Mouse (Mus musculus) MEL (cell line): ENCODE data around the gene Stk32b. TPM values are rescaled to one million over a fixed set of nuclear protein-coding genes. Genes with fewer than 3 reads are reported as not detected.

Experiments
- DNase-seq: peaks from one replicate; pipeline ENCODE4 v3.0.0; 2011; ENCODE audit warnings: low read depth, low spot score
- H3K27ac ChIP-seq: 2 replicates; pipeline ENCODE4 v1.5.1; 2012; ENCODE audit warnings: low read depth, mild to moderate bottlenecking, control low read depth, low read length, moderate library complexity; ENCODE audit not compliant: control insufficient read depth
- H3K27me3 ChIP-seq, 2 experiments: fragments of 150-350 bp in 1 of 2; sonication (generic) in 1 of 2; 2 replicates each; pipeline ENCODE4 v1.6.1; 2012; ENCODE audit warnings: low read length in 2 of 2, mild to moderate bottlenecking in 2 of 2, improper control_type of control experiment in 1 of 2, moderate library complexity in 1 of 2; ENCODE audit not compliant: insufficient read depth in 2 of 2, control insufficient read depth in 1 of 2
- H3K36me3 ChIP-seq, 2 experiments: 2 replicates each; pipeline ENCODE4 v1.6.1; 2012 to 2014; ENCODE audit warnings: low read length in 2 of 2, improper control_type of control experiment in 1 of 2, inconsistent platforms in 1 of 2, mild to moderate bottlenecking in 1 of 2; ENCODE audit not compliant: insufficient read depth in 2 of 2, control insufficient read depth in 1 of 2
- H3K4me1 ChIP-seq, 2 experiments: fragments of 150-350 bp in 1 of 2; sonication (generic) in 1 of 2; 2 replicates each; pipeline ENCODE4 v1.6.1; 2012; ENCODE audit warnings: low read length in 2 of 2, improper control_type of control experiment in 1 of 2, mild to moderate bottlenecking in 1 of 2; ENCODE audit not compliant: insufficient read depth in 2 of 2, control insufficient read depth in 1 of 2
- H3K4me3 ChIP-seq, 2 experiments: fragments of 150-350 bp in 1 of 2; sonication (generic) in 1 of 2; 2 replicates each; pipeline ENCODE4 v1.5.1; 2012; ENCODE audit warnings: low read depth in 2 of 2, low read length in 2 of 2, mild to moderate bottlenecking in 2 of 2, moderate library complexity in 2 of 2, control low read depth in 1 of 2, improper control_type of control experiment in 1 of 2; ENCODE audit not compliant: control insufficient read depth in 1 of 2, insufficient read depth in 1 of 2
- H3K79me2 ChIP-seq: 2 replicates; pipeline ENCODE4 v1.6.1; 2012; ENCODE audit warnings: mild to moderate bottlenecking, low read length, moderate library complexity; ENCODE audit not compliant: control insufficient read depth, poor library complexity, insufficient read depth
- H3K9ac ChIP-seq: 2 replicates; pipeline ENCODE4 v1.6.1; 2012; ENCODE audit warnings: low read depth, mild to moderate bottlenecking, control low read depth, low read length, moderate library complexity; ENCODE audit not compliant: control insufficient read depth, poor library complexity, severe bottlenecking
- H3K9me3 ChIP-seq: fragments of 150-350 bp; sonication (generic); replicated peaks from 2 replicates; pipeline ENCODE4 v1.6.1; 2012; ENCODE audit warnings: mild to moderate bottlenecking, low read length, improper control_type of control experiment, moderate library complexity; ENCODE audit not compliant: insufficient read depth
- BHLHE40 ChIP-seq: IDR thresholded peaks from 2 replicates; pipeline ENCODE4 v1.6.1; 2012; ENCODE audit warnings: low read depth, mild to moderate bottlenecking, inconsistent platforms, low read length, improper control_type of control experiment, borderline replicate concordance
- CHD2 ChIP-seq: IDR thresholded peaks from 2 replicates; pipeline ENCODE4 v1.6.1; 2011; ENCODE audit warnings: low read length, improper control_type of control experiment
- CTCF ChIP-seq, 3 experiments: IDR thresholded peaks in 2 of 3; conservative IDR thresholded peaks in 1 of 3; 2 replicates each; pipeline ENCODE4 v1.5.1; 2011 to 2012; ENCODE audit warnings: low read length in 3 of 3, low read depth in 2 of 3, mild to moderate bottlenecking in 2 of 3, improper control_type of control experiment in 1 of 3, inconsistent platforms in 1 of 3, mixed read lengths in 1 of 3, moderate library complexity in 1 of 3; ENCODE audit not compliant: control insufficient read depth in 1 of 3, insufficient read depth in 1 of 3, poor library complexity in 1 of 3, severe bottlenecking in 1 of 3
- E2F4 ChIP-seq: IDR thresholded peaks from 2 replicates; pipeline ENCODE4 v1.6.1; 2011; ENCODE audit warnings: low read depth, low read length, improper control_type of control experiment, borderline replicate concordance
- ELF1 ChIP-seq: IDR thresholded peaks from 2 replicates; pipeline ENCODE4 v1.6.1; 2014; ENCODE audit warnings: low read depth, mild to moderate bottlenecking, inconsistent platforms, low read length, improper control_type of control experiment, moderate library complexity
- ETS1 ChIP-seq: IDR thresholded peaks from 2 replicates; pipeline ENCODE4 v1.6.1; 2012; ENCODE audit warnings: low read depth, mild to moderate bottlenecking, inconsistent platforms, low read length, improper control_type of control experiment, moderate library complexity
- GABPA ChIP-seq: IDR thresholded peaks from 2 replicates; pipeline ENCODE4 v1.6.1; 2012; ENCODE audit warnings: low read depth, mild to moderate bottlenecking, inconsistent platforms, low read length, improper control_type of control experiment, moderate library complexity
- HCFC1 ChIP-seq: IDR thresholded peaks from 2 replicates; pipeline ENCODE4 v1.6.1; 2012; ENCODE audit warnings: low read depth, mild to moderate bottlenecking, inconsistent platforms, low read length, improper control_type of control experiment, moderate library complexity
- JUND ChIP-seq: IDR thresholded peaks from 2 replicates; pipeline ENCODE4 v1.6.1; 2011; ENCODE audit warnings: low read depth, mild to moderate bottlenecking, improper control_type of control experiment, low read length
- KAT2A ChIP-seq: conservative IDR thresholded peaks from 2 replicates; pipeline ENCODE4 v1.6.1; 2012; ENCODE audit warnings: low read depth, low read length, improper control_type of control experiment, inconsistent platforms
- MAFK ChIP-seq: IDR thresholded peaks from 2 replicates; pipeline ENCODE4 v1.6.1; 2011; ENCODE audit warnings: low read depth, mild to moderate bottlenecking, low read length, improper control_type of control experiment, borderline replicate concordance
- MAX ChIP-seq: IDR thresholded peaks from 2 replicates; pipeline ENCODE4 v1.6.1; 2011; ENCODE audit warnings: low read length, improper control_type of control experiment
- MEF2A ChIP-seq: IDR thresholded peaks from 2 replicates; pipeline ENCODE4 v1.6.1; 2014; ENCODE audit warnings: low read depth, mild to moderate bottlenecking, inconsistent platforms, low read length, improper control_type of control experiment; ENCODE audit not compliant: poor library complexity, insufficient replicate concordance, severe bottlenecking; ENCODE audit errors: extremely low read depth
- MYB ChIP-seq: IDR thresholded peaks from 2 replicates; pipeline ENCODE4 v1.6.1; 2011; ENCODE audit warnings: mild to moderate bottlenecking, low read depth, low read length, improper control_type of control experiment
- POLR2AphosphoS2 ChIP-seq: IDR thresholded peaks from 2 replicates; pipeline ENCODE4 v1.6.1; 2011; ENCODE audit warnings: low read length, improper control_type of control experiment
- SIN3A ChIP-seq: IDR thresholded peaks from 2 replicates; pipeline ENCODE4 v1.6.1; 2012; ENCODE audit warnings: low read length, improper control_type of control experiment, inconsistent platforms
- SMC3 ChIP-seq: IDR thresholded peaks from 2 replicates; pipeline ENCODE4 v1.6.1; 2011; ENCODE audit warnings: low read depth, low read length, improper control_type of control experiment
- TAL1 ChIP-seq: IDR thresholded peaks from 2 replicates; pipeline ENCODE4 v1.6.1; 2012; ENCODE audit warnings: mild to moderate bottlenecking, inconsistent platforms, low read length, moderate library complexity, mixed read lengths
- USF1 ChIP-seq: IDR thresholded peaks from 2 replicates; pipeline ENCODE4 v1.6.1; 2014; ENCODE audit warnings: low read depth, mild to moderate bottlenecking, inconsistent platforms, low read length, improper control_type of control experiment, moderate library complexity
- ZC3H11A ChIP-seq: IDR thresholded peaks from 2 replicates; pipeline ENCODE4 v1.6.1; 2012; ENCODE audit warnings: low read depth, mild to moderate bottlenecking, inconsistent platforms, low read length, improper control_type of control experiment
- ZMIZ1 ChIP-seq: IDR thresholded peaks from 2 replicates; pipeline ENCODE4 v1.6.1; 2012; ENCODE audit warnings: low read depth, mild to moderate bottlenecking, inconsistent platforms, low read length, improper control_type of control experiment, moderate library complexity
- polyA plus RNA-seq, 2 experiments: library from polyadenylated mRNA; stranded (reverse) in 1 of 2; unstranded in 1 of 2; fragments of >175 nt in 1 of 2; fragments of >200 nt in 1 of 2; gene quantifications; 2 replicates each; pipeline versions ENCODE4 v1.2.1 to v1.2.4; 2012; ENCODE audit warnings: low replicate concordance in 2 of 2, low read depth in 1 of 2; ENCODE audit not compliant: insufficient read length in 2 of 2, insufficient read depth in 1 of 2, missing spikeins in 1 of 2
- total RNA-seq: library from RNA; depleted of rRNA; stranded (reverse); fragments of 300-350 nt; gene quantifications from 2 replicates; pipeline ENCODE4 v1.2.3, GENCODE M21; 2012

Gene Stk32b
- total and polyA plus RNA-seq, 3 experiments: not detected

- no peak for DNase-seq
- Histone ChIP-seq H3K27me3 (no peaks in the 10 kb centered on the region), H3K4me3 (no peak overlapping the region), H3K4me1 (no peaks in the 10 kb centered on the region), H3K9ac (no peak overlapping the region), H3K9me3 (no peaks in the 10 kb centered on the region), H3K27ac (no peak overlapping the region), H3K79me2 (no peaks in the 10 kb centered on the region), H3K36me3 (no peaks in the 10 kb centered on the region)
- no peak for TF ChIP-seq MAX
- no peak for TF ChIP-seq MAFK
- TF ChIP-seq USF1: no peak
- no peak for TF ChIP-seq POLR2AphosphoS2
- no peak for TF ChIP-seq SMC3
- no peak for TF ChIP-seq CHD2
- no peak for TF ChIP-seq SIN3A
- TF ChIP-seq MEF2A: no peak
- TF ChIP-seq ZC3H11A: no peak
- no peak for TF ChIP-seq ELF1
- TF ChIP-seq HCFC1: no peak
Observed at GRCm38 (mm10) chr5:37642486-37642885, 74.5 kb downstream of the Stk32b start.

- Histone ChIP-seq H3K27ac (no peak overlapping the region), H3K4me3 (no peak overlapping the region), H3K9ac (no peak overlapping the region), H3K36me3 (no peaks in the 10 kb centered on the region), H3K4me1 (no peaks in the 10 kb centered on the region)
- no peak for DNase-seq
- no peak for TF ChIP-seq ZMIZ1
- TF ChIP-seq MEF2A: no peak
- TF ChIP-seq SIN3A: no peak
- TF ChIP-seq MYB: no peak
- no peak for TF ChIP-seq GABPA
- TF ChIP-seq BHLHE40: no peak
- no peak for TF ChIP-seq MAFK
- no peak for TF ChIP-seq JUND
- TF ChIP-seq CTCF (IDR thresholded peaks at IDR 0.05 in 2 of 3, conservative IDR thresholded peaks at IDR 0.05 in 1 of 3; ENCODE audit: control insufficient read depth in 1 of 3, insufficient read depth in 1 of 3, low read depth in 2 of 3, low read length in 3 of 3, poor library complexity in 1 of 3, severe bottlenecking in 1 of 3): no peak
- no peak for TF ChIP-seq KAT2A
- TF ChIP-seq TAL1: no peak
- no peak for TF ChIP-seq POLR2AphosphoS2
- TF ChIP-seq E2F4: no peak
- TF ChIP-seq ETS1: no peak
- TF ChIP-seq, all 39 proteins: peak for 0
- Histone ChIP-seq H3K27me3 (no peaks in the 10 kb centered on the region), H3K79me2 (no peaks in the 10 kb centered on the region), H3K9me3 (no peaks in the 10 kb centered on the region)
Observed at GRCm38 (mm10) chr5:37634791-37635190, 82.2 kb downstream of the Stk32b start.
